In genomic region chr13:45854531-45854930, GRCm38 (mm10) we compare ENCODE assay signal across 30 mouse cellular contexts.
"Had no signal": no experiment of that assay in that cellular context is flagged by ENCODE, and none has a peak within 500 bp of the region (broad histone marks: within the 10 kb centered on the region; RNA-seq: fewer than 3 reads in every experiment).

No protein-coding gene starts in this region.

- H3K4me3 ChIP-seq: limb, embryonic 10.5 days; limb, embryonic 12.5 days; limb, embryonic 13.5 days; limb, embryonic 15.5 days; liver, embryonic 12.5 days; liver, embryonic 13.5 days; liver, embryonic 15.5 days; lung, embryonic 15.5 days; megakaryocyte, embryonic 14.5 days; midbrain, embryonic 10.5 days; midbrain, embryonic 12.5 days; midbrain, embryonic 13.5 days; midbrain, embryonic 15.5 days; myocyte; neural tube, embryonic 12.5 days had no signal

- H3K36me3 ChIP-seq: limb, embryonic 10.5 days; limb, embryonic 12.5 days; limb, embryonic 13.5 days; limb, embryonic 15.5 days; liver, embryonic 12.5 days; liver, embryonic 13.5 days; liver, embryonic 15.5 days; lung, embryonic 15.5 days; midbrain, embryonic 10.5 days; midbrain, embryonic 12.5 days; midbrain, embryonic 13.5 days; midbrain, embryonic 15.5 days; neural tube, embryonic 12.5 days had no signal

- DNase-seq: left cerebral cortex, postnatal 4 days; liver; liver, embryonic 13.5 days; liver, postnatal 0 days; lung, adult 18-20 months; lung, adult 2 months; lung, embryonic 14.5 days; lung, postnatal 10 days; lung, postnatal 14 days; lung, postnatal 36 days; lung, postnatal 4 days; midbrain, embryonic 14.5 days had no signal

- H3K9ac ChIP-seq: limb, embryonic 12.5 days; limb, embryonic 13.5 days; limb, embryonic 15.5 days; liver, embryonic 14.5 days; liver, embryonic 15.5 days; liver, postnatal 0 days; lung, embryonic 14.5 days; lung, embryonic 15.5 days; midbrain, embryonic 12.5 days; midbrain, embryonic 13.5 days; midbrain, embryonic 15.5 days; neural tube, embryonic 12.5 days had no signal

- H3K4me2 ChIP-seq: limb, embryonic 12.5 days; limb, embryonic 13.5 days; limb, embryonic 15.5 days; lung, embryonic 14.5 days; lung, embryonic 15.5 days; midbrain, embryonic 12.5 days; midbrain, embryonic 13.5 days; midbrain, embryonic 15.5 days; neural tube, embryonic 12.5 days had no signal

- H3K27ac ChIP-seq: limb, embryonic 10.5 days; limb, embryonic 12.5 days; limb, embryonic 13.5 days; limb, embryonic 15.5 days; liver, embryonic 12.5 days; liver, embryonic 14.5 days; liver, embryonic 15.5 days; lung, embryonic 15.5 days; macrophage; midbrain, embryonic 10.5 days; midbrain, embryonic 12.5 days; midbrain, embryonic 13.5 days; midbrain, embryonic 15.5 days; neural tube, embryonic 12.5 days had no signal

- ATAC-seq: liver, embryonic 12.5 days; liver, postnatal 0 days; lung, postnatal 0 days; midbrain, embryonic 13.5 days; midbrain, embryonic 15.5 days; midbrain, embryonic 16.5 days had no signal

- H3K27me3 ChIP-seq: limb, embryonic 12.5 days; limb, embryonic 13.5 days; limb, embryonic 15.5 days; liver, embryonic 12.5 days; liver, embryonic 13.5 days; liver, embryonic 15.5 days; lung, embryonic 15.5 days; megakaryocyte, embryonic 14.5 days; midbrain, embryonic 15.5 days; neural tube, embryonic 12.5 days had no signal

- H3K9me3 ChIP-seq: limb, embryonic 10.5 days; limb, embryonic 12.5 days; limb, embryonic 13.5 days; limb, embryonic 15.5 days; liver, embryonic 12.5 days; liver, embryonic 13.5 days; liver, embryonic 15.5 days; lung, embryonic 15.5 days; megakaryocyte, embryonic 14.5 days; midbrain, embryonic 10.5 days; midbrain, embryonic 12.5 days; midbrain, embryonic 13.5 days; midbrain, embryonic 15.5 days; neural tube, embryonic 12.5 days had no signal

- H3K4me1 ChIP-seq: limb, embryonic 10.5 days; limb, embryonic 13.5 days; limb, embryonic 15.5 days; lung, embryonic 15.5 days; midbrain, embryonic 12.5 days had no signal
